Mouse (Mus musculus) kidney, adult 10 weeks (tissue): ENCODE data around the gene Dgkz. TPM values are rescaled to one million over a fixed set of nuclear protein-coding genes. Genes with fewer than 3 reads are reported as not detected.

Experiments used
- polyA plus RNA-seq: library from polyadenylated mRNA; stranded (reverse); fragments of 350-450 nt; fragmentation: Illumina TruSeq; extraction: RNeasy Lipid Tissue Mini Kit (QIAGEN cat#74804); gene quantifications from one replicate; pipeline ENCODE4 v1.2.3, GENCODE M21; 2014; ENCODE audit warnings: low read depth, low replicate concordance

Dgkz gene
- polyA plus RNA-seq = 0.93 TPM

GRCm38 (mm10) chr2:91975581-91976541, at the start of gene Dgkz:
Gene Dgkz (minus strand): TSS chr2:91975864.

GRCm38 (mm10) chr2:92024274-92024672, 48.6 kb upstream of the Dgkz start, which contains the start of gene Creb3l1:
Gene Creb3l1 (minus strand): TSS chr2:92024502.

GRCm38 (mm10) chr2:91945483-91945882, 30.2 kb downstream of the Dgkz start, which contains the start of gene Gm9821:
Gene Gm9821 (plus strand): TSS chr2:91945703.

GRCm38 (mm10) chr2:91932160-91932711, 43.4 kb downstream of the Dgkz start, which contains the start of gene Mdk:
Gene Mdk (minus strand): TSS chr2:91932297.

GRCm38 (mm10) chr2:91926949-91927348, 48.7 kb downstream of the Dgkz start, which contains the start of gene Chrm4:
Gene Chrm4 (plus strand): TSS chr2:91927249.

Other genes with a start within 250 kb of the Dgkz start
- gene Ambra1, start 245.7 kb downstream of the Dgkz start, polyA plus RNA-seq = 4.4 TPM
- gene Chrm4, start 48.6 kb downstream of the Dgkz start, polyA plus RNA-seq = not detected
- gene Mdk, start 43.6 kb downstream of the Dgkz start, polyA plus RNA-seq = 1.8 TPM
- gene Gm9821, start 30.2 kb downstream of the Dgkz start, polyA plus RNA-seq = not detected
- gene Creb3l1, start 48.6 kb upstream of the Dgkz start, polyA plus RNA-seq = 5.8 TPM
- 38.3 TPM for gene Phf21a, start 117.3 kb upstream of the Dgkz start, polyA plus RNA-seq